Mouse (Mus musculus) spleen, postnatal 36 days (tissue): ENCODE results near the gene Tsks.

Experiments used
- DNase-seq, 2 experiments: peaks; one replicate each; pipeline ENCODE4 v3.0.0; 2022; ENCODE audit warnings: low spot score in 2 of 2, mixed read lengths in 1 of 2

Gene Tsks

GRCm38 (mm10) chr7:44942904-44943303 lies at the start of gene Tsks:
Gene Tsks, plus strand, starts transcription at chr7:44943204.
- no peak for DNase-seq

GRCm38 (mm10) chr7:44894175-44894574 lies 48.8 kb upstream of the Tsks start:
- no peak for DNase-seq

- no peak for DNase-seq
These were observed 47.8 kb upstream of the Tsks start for GRCm38 (mm10) chr7:44895206-44895592.

- peak; percentile 85 to 89 for DNase-seq
These were observed 47.2 kb upstream of the Tsks start, which contains the start of gene Fuz for GRCm38 (mm10) chr7:44895593-44896434. Gene Fuz, plus strand, starts transcription at chr7:44896079.

GRCm38 (mm10) chr7:44896499-44896898 lies 46.5 kb upstream of the Tsks start:
- DNase-seq, result no peak

GRCm38 (mm10) chr7:44898607-44899006 lies 44.4 kb upstream of the Tsks start:
- DNase-seq, result peak in 1 of 2 experiments; percentile 21

GRCm38 (mm10) chr7:44900632-44901031 lies 42.4 kb upstream of the Tsks start:
- DNase-seq, result no peak

- DNase-seq, result peak; percentile 58 to 59
These were observed 41.7 kb upstream of the Tsks start for GRCm38 (mm10) chr7:44901230-44901722.

- DNase-seq, result no peak
These were observed 37.6 kb upstream of the Tsks start for GRCm38 (mm10) chr7:44905430-44905829.

- DNase-seq, result no peak
These were observed 34.1 kb upstream of the Tsks start for GRCm38 (mm10) chr7:44908706-44909476.

- no peak for DNase-seq
These were observed 28.6 kb upstream of the Tsks start for GRCm38 (mm10) chr7:44914396-44914795.

- no peak for DNase-seq
These were observed 27.7 kb upstream of the Tsks start for GRCm38 (mm10) chr7:44915314-44915713.

GRCm38 (mm10) chr7:44916191-44916590 lies 26.8 kb upstream of the Tsks start:
- DNase-seq, result no peak

- DNase-seq, result no peak
These were observed 26.1 kb upstream of the Tsks start for GRCm38 (mm10) chr7:44916881-44917280.

GRCm38 (mm10) chr7:44918219-44918618 lies 24.8 kb upstream of the Tsks start:
- DNase-seq, result no peak

GRCm38 (mm10) chr7:44919127-44919526 lies 23.9 kb upstream of the Tsks start:
- DNase-seq, result no peak

GRCm38 (mm10) chr7:44922530-44922929 lies 20.5 kb upstream of the Tsks start:
- DNase-seq, result no peak

GRCm38 (mm10) chr7:44925468-44925867 lies 17.5 kb upstream of the Tsks start:
- no peak for DNase-seq

GRCm38 (mm10) chr7:44928570-44928969 lies 14.4 kb upstream of the Tsks start:
- DNase-seq, result no peak

- peak; percentile 100 for DNase-seq
These were observed 13.5 kb upstream of the Tsks start, which contains the start of gene Ap2a1 for GRCm38 (mm10) chr7:44929204-44930151. Gene Ap2a1, minus strand, starts transcription at chr7:44929496.

GRCm38 (mm10) chr7:44938680-44939079 lies 4.3 kb upstream of the Tsks start:
- no peak for DNase-seq
